16 mouse cellular contexts compared by ENCODE assay signal in genomic region chr6:116397621-116398020, GRCm38 (mm10). TPM values are rescaled to one million over a fixed set of nuclear protein-coding genes. Genes with fewer than 3 reads are reported as not detected.
A peak's percentile ranks its signal among the peaks of the same experiment; 100 is the strongest.
DNase-seq lines count a peak whose midpoint lies in the region; ATAC-seq and TF ChIP-seq lines count a peak whose summit lies in the region.
"Had no signal": no experiment of that assay in that cellular context is flagged by ENCODE, and none has a peak within 500 bp of the region (broad histone marks: within the 10 kb centered on the region; RNA-seq: fewer than 3 reads in every experiment).

No protein-coding gene starts in this region.

- 7% methylated on average over 6 of the region's 6 CpGs for WGBS in forebrain, embryonic 12.5 days
- WGBS in hindbrain, embryonic 16.5 days, result 11% methylated on average over 6 of the region's 6 CpGs
- WGBS in neural tube, embryonic 13.5 days, result 16% methylated on average over 6 of the region's 6 CpGs
- 83% methylated on average over 6 of the region's 6 CpGs for WGBS in heart, adult 2 months

- H3K79me2 ChIP-seq in heart, adult 2 months (replicated peaks; ENCODE audit: control insufficient read depth, insufficient read depth, low read length), result no peaks in the 10 kb centered on the region

- H3K36me3 ChIP-seq in forebrain, embryonic 12.5 days (replicated peaks), result 0 out of 2 replicates have a peak, but pooled peaks cover 14% of the 10 kb centered on the region
- peaks cover 5% of the 10 kb centered on the region for H3K36me3 ChIP-seq in hindbrain, embryonic 16.5 days (ENCODE audit: control insufficient read depth, insufficient read depth, low read length)
- peaks cover 19% of the 10 kb centered on the region for H3K36me3 ChIP-seq in neural tube, embryonic 13.5 days
- no peaks in the 10 kb centered on the region; the same call in 1 of the 2 replicates for H3K36me3 ChIP-seq in heart, adult 2 months (ENCODE audit: control insufficient read depth, insufficient read depth, low read length)
- H3K36me3 ChIP-seq: limb, embryonic 12.5 days; stomach, embryonic 15.5 days had no signal

- no peaks in the 10 kb centered on the region for H3K27me3 ChIP-seq in forebrain, embryonic 12.5 days
- no peaks in the 10 kb centered on the region for H3K27me3 ChIP-seq in hindbrain, embryonic 16.5 days (replicated peaks; ENCODE audit: control insufficient read depth, insufficient read depth, low read length)
- H3K27me3 ChIP-seq in neural tube, embryonic 13.5 days, result no peaks in the 10 kb centered on the region
- H3K27me3 ChIP-seq in heart, adult 2 months (ENCODE audit: control insufficient read depth, insufficient read depth, low read length), result no peaks in the 10 kb centered on the region
- H3K27me3 ChIP-seq: limb, embryonic 12.5 days; stomach, embryonic 15.5 days had no signal

- peak overlapping the region; percentile 80 for H3K27ac ChIP-seq in forebrain, embryonic 12.5 days
- H3K27ac ChIP-seq in hindbrain, embryonic 16.5 days (ENCODE audit: low read depth, low read length), result peak overlapping the region; percentile 42; the same call in 1 of the 2 replicates
- H3K27ac ChIP-seq in neural tube, embryonic 13.5 days (replicated peaks), result peak overlapping the region; percentile 70
- no peak overlapping the region for H3K27ac ChIP-seq in heart, adult 2 months
- H3K27ac ChIP-seq: limb, embryonic 12.5 days; stomach, embryonic 15.5 days had no signal

- DNase-seq in frontal cortex, adult 2 months (ENCODE audit: extremely low spot score in 1 of 2, low spot score in 1 of 2), result no peak
- no peak for DNase-seq in c-Kit-positive CD71-positive TER-119-positive erythroid progenitor cells, embryonic 14.5 days (ENCODE audit: low spot score)
- DNase-seq in gastrocnemius, adult 8-10 months (ENCODE audit: low spot score in 2 of 2), result no peak
- DNase-seq in heart, adult 2 months, result no peak
- DNase-seq: cerebellum, adult 9-11 months; gastrocnemius, postnatal 14 days; kidney, adult 9 months; lung, adult 18-20 months; right cerebral cortex, postnatal 14 days; thymus, postnatal 4 days had no signal

- H3K4me3 ChIP-seq in forebrain, embryonic 12.5 days (replicated peaks), result no peak overlapping the region
- H3K4me3 ChIP-seq in hindbrain, embryonic 16.5 days (ENCODE audit: low read length), result no peak overlapping the region
- no peak overlapping the region for H3K4me3 ChIP-seq in neural tube, embryonic 13.5 days
- H3K4me3 ChIP-seq in heart, adult 2 months, result no peak overlapping the region
- H3K4me3 ChIP-seq: limb, embryonic 12.5 days; stomach, embryonic 15.5 days had no signal

- ATAC-seq in frontal cortex, adult (ENCODE audit: low TSS enrichment), result 0 out of 2 replicates have a peak, but pooled peaks have one; percentile 14
- peak; percentile 93 for ATAC-seq in forebrain, embryonic 12.5 days (ENCODE audit: low FRiP score)
- peak; percentile 63 for ATAC-seq in hindbrain, embryonic 16.5 days
- ATAC-seq in neural tube, embryonic 13.5 days (ENCODE audit: low read depth), result peak; percentile 82

- intact Hi-C loops in heart, adult 2 months (cut with DNase I), result no loop called here

- TF ChIP-seq POLR2A in heart, adult 2 months (IDR thresholded peaks at IDR 0.05; ENCODE audit: insufficient read depth, low read depth, low read length), result no peak

- no peak overlapping the region for H3K9ac ChIP-seq in forebrain, embryonic 12.5 days
- no peak overlapping the region for H3K9ac ChIP-seq in hindbrain, embryonic 16.5 days (ENCODE audit: low read depth, low read length)
- H3K9ac ChIP-seq in neural tube, embryonic 13.5 days, result no peak overlapping the region
- no peak overlapping the region for H3K9ac ChIP-seq in heart, adult 2 months (ENCODE audit: low read depth, low read length)
- H3K9ac ChIP-seq: limb, embryonic 12.5 days; stomach, embryonic 15.5 days had no signal

- no peak for TF ChIP-seq CTCF in heart, adult 2 months (IDR thresholded peaks at IDR 0.05)

- TF ChIP-seq EP300 in heart, adult 2 months (IDR thresholded peaks at IDR 0.05; ENCODE audit: insufficient read depth, low read depth, low read length), result no peak

- peaks cover 25% of the 10 kb centered on the region for H3K4me1 ChIP-seq in forebrain, embryonic 12.5 days
- H3K4me1 ChIP-seq in hindbrain, embryonic 16.5 days (ENCODE audit: control insufficient read depth, insufficient read depth, low read depth, low read length), result peaks cover 5% of the 10 kb centered on the region
- H3K4me1 ChIP-seq in neural tube, embryonic 13.5 days (replicated peaks), result peaks cover 27% of the 10 kb centered on the region
- no peaks in the 10 kb centered on the region for H3K4me1 ChIP-seq in heart, adult 2 months (ENCODE audit: control insufficient read depth, insufficient read depth, low read length)
- H3K4me1 ChIP-seq: limb, embryonic 12.5 days; stomach, embryonic 15.5 days had no signal

- no peaks in the 10 kb centered on the region for H3K9me3 ChIP-seq in forebrain, embryonic 12.5 days
- H3K9me3 ChIP-seq in hindbrain, embryonic 16.5 days (ENCODE audit: control insufficient read depth, low read length), result no peaks in the 10 kb centered on the region
- no peaks in the 10 kb centered on the region for H3K9me3 ChIP-seq in neural tube, embryonic 13.5 days
- H3K9me3 ChIP-seq: limb, embryonic 12.5 days; stomach, embryonic 15.5 days had no signal

- peak overlapping the region; percentile 15 for H3K4me2 ChIP-seq in forebrain, embryonic 12.5 days
- H3K4me2 ChIP-seq in hindbrain, embryonic 16.5 days (ENCODE audit: low read length), result no peak overlapping the region
- H3K4me2 ChIP-seq in neural tube, embryonic 13.5 days, result no peak overlapping the region
- H3K4me2 ChIP-seq: limb, embryonic 12.5 days; stomach, embryonic 15.5 days had no signal

RNA-seq across cellular contexts. Expression of gene March8, which starts 59.8 kb away (rescaled TPM):
- 50.9 and 54.7 TPM in 2 replicates for polyA plus RNA-seq in frontal cortex, adult 2 months (2012; rRNA removed)
- 52.2 and 54.7 TPM in 2 replicates for polyA plus RNA-seq in forebrain, embryonic 12.5 days (2016; fragmentation: Nextera tagmentation; extraction: Ambion mirVana)
- 58.0 and 63.4 TPM in 2 replicates for polyA plus RNA-seq in hindbrain, embryonic 16.5 days (2015; fragmentation: Nextera tagmentation; extraction: Ambion mirVana)
- polyA plus RNA-seq in neural tube, embryonic 13.5 days (2015; fragmentation: Nextera tagmentation; extraction: Ambion mirVana), result 58.1 and 58.7 TPM in 2 replicates
- 10 to 100 TPM; 24.6 to 36.1 (median 30.6) TPM for total RNA-seq in gastrocnemius, adult 8-10 months (2022)
- 10 to 100 TPM; 38.4 to 43.9 TPM for total RNA-seq in heart, adult 2 months (2021)
- 27.8 and 46.2 TPM in 2 replicates for polyA plus RNA-seq in heart, adult 2 months (2012; rRNA removed)

Comparison
In these comparisons a context has a peak if more than half of its experiments do, and no peak if none do; other contexts are left out.
1. ATAC-seq: peak in every context shown above with its lines; median percentile 93 in forebrain, embryonic 12.5 days; 82 in neural tube, embryonic 13.5 days; 63 in hindbrain, embryonic 16.5 days; 14 in frontal cortex, adult.